Mouse (Mus musculus): ENCODE measurements around the gene Braf. TPM values are rescaled to one million over a fixed set of nuclear protein-coding genes. Genes with fewer than 3 reads are reported as not detected.

The Braf gene
- 10 to 100 TPM; 13.7 to 15.8 TPM for polyA plus RNA-seq (2017; shearing (Covaris generic))

DNA sequence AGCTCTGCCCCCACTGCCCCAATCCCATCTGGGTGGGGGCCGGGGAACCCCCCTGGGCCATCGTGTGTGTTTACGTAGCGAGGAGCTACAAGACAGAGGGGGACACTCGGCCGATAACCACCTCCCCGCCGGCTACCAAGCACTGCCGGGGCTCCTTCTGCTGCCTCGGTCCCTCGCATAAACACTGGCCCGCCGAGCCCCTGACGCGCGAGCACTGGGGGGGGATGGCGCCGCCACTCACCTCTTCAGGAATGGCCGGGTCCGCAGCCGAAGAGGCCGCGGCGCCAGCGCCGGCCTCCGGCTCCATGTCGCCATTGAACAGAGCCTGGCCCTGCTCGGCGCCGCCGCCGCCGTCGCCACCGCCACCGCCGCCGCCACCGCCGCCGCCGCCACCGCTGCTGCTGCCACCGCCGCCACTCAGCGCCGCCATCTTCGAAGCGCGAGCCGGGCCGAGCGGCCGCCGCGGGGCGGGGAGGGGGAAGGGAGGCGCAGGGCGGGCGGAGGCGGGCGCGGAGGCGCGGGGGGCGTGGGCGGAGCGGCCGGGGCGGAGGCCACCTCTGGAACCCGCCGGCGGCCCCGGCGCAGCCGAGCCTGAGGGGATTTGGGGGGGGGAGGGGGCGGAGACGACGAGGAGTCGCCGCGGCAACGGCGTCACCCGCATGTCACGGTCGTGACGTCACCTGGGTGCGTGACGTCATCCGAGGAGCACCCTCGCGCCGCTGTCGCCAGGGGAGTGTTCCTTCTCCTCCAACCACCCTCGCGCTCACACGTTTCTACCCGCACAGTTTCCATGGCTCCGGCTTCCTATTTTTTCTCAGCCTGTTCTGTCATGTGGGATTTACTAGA lies at the start of gene Braf:
TSS of gene Braf (minus strand) at position 598 of the 846 bp plus-strand sequence.

DNA sequence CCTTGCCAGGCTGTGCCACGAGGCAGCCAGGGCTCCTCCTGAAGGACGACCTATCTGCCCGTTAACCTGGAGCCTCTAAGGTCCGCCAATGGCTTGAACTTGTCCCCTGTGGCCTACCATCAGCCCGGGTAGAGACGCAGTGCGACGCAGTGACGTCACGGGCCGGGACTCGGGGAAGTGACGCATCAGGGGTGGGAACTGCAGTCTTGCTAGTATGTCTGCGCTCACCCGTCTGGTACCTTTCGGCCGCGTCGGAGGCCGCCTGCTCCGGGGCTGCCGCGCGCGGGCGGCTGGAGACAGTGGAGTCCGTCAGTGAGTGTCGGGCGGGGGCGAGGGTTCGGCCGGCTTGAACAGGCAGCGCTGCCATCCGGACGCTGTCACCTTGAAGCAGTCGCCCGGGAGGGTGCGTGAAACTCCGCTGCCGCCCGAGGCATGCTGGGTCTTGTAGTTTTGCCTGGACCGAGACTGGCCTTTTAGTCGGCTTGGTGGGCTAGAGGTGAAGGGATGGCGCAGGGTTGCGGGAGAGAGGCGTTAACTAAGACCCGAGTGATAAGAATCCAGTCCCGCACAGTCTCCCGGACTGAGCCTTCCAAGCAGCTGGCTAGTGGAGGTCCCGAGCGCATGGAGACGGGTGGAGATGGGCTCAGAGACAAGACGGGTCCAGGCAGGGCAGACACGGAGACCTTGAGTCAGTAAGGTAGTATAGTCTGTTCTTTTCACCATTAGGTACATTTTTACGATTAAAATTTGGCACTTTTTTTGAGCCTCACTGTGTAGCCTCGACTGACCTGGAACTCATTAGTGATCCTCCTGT lies 132.7 kb downstream of the Braf start, which contains the start of gene Ndufb2:
TSS of gene Ndufb2 (plus strand) at position 174 of the 814 bp plus-strand sequence.

DNA sequence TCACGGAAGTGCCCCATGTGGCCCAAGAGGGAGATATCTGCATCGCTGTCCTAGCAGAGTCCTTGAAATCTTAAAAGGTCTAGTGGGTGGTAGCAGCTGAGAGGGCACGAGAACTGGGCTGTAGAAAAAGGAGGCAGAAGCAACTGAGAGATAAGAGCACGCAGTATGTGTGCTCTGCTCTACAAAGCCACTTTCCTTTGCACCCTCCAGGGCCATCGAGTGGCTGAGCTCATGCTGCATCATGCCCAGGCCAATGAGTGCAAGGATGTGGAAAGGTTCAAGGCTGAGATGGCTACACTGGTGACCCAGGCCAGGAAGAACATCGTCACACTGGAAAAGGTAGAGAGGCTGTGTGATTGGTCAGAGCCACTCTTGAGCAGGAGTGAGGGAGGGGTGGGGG lies 139.7 kb downstream of the Braf start, which contains the start of gene Gm42420:
TSS of gene Gm42420 (plus strand) at position 237 of the 400 bp plus-strand sequence.

DNA sequence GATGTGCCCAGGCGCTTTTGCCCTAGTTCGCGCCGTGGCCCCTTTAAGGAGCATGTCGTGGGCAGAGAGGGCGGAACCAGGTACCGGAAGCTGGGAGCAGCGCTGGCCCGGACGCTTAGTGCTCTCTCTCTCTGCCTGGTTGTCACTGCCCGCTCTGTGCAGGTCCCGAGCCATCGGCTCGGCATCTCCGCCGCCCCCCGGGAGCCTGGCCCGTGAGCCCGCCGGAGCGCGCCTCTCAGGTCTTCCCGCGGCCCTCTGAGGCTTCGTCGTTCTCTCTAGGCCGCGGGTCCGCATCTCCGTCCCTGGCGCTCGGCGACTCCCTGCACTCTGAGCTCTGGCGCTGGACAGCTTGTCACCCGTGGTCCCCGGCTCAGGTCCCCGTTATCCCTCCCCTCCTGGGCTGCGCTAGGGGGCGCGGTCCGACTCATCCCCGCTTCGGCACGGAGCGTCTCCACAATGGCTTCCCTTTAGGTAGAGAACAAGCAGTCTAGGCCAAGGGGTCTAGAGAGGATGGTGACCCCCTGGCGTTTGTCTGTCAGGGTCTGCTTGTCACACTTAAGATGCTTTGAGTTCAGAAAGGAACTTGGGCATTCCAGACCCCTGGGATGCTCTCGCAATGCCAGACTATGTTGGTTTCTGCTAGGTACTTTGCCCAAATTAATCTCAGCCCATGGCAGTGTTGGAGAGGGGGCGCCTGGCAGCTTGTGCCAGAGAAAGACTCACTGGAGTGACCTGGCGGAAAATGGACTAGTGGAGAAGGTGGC lies 151.3 kb downstream of the Braf start, which contains the start of gene Adck2:
TSS of gene Adck2 (plus strand) at position 83 of the 764 bp plus-strand sequence.

DNA sequence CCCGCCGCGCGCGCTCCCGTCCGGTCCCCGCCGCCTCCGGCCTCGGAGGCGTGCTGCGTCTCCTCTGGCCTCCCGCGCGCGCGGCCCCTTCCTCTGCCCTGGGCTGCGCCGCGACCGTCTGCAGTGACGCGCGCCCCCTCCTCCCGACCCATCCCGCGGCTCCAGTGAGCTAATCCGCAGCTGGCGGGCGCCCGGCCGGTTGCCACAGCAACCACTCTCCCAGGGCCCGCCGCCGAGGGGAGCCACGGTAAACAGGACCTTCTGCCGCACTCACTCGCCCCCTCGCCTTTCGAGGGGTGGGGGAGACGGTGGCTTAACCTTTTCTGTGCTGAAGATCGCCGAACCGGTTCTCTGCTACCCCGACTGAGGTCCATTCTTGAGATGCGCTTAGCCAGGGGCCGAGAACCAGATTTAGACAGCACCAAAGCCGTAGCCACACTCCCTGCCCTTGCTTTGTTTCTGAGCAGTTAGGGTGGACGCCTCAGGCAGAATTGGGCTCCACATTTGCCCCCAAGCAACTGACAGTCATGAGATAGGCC lies 167.5 kb downstream of the Braf start, which contains the start of gene Dennd2a:
TSS of gene Dennd2a (minus strand) at position 145 of the 539 bp plus-strand sequence.

Other genes starting within 250 kb of the Braf start
- 1 to 10 TPM in 1 of 2 experiments, under 1 TPM in 1; 0.19 to 1.1 TPM for gene Dennd2a, start 167.6 kb downstream of the Braf start, polyA plus RNA-seq (2017; shearing (Covaris generic))
- gene Adck2, start 151.6 kb downstream of the Braf start, polyA plus RNA-seq (2017; shearing (Covaris generic)), result 10 to 100 TPM; 48.7 to 68.9 TPM
- gene Gm42420, start 139.7 kb downstream of the Braf start, polyA plus RNA-seq (2017; shearing (Covaris generic)), result 1 to 10 TPM; 2.8 to 7.0 TPM
- gene Ndufb2, start 132.9 kb downstream of the Braf start, polyA plus RNA-seq (2017; shearing (Covaris generic)), result 100 to 1,000 TPM; 151 to 161 TPM
- gene Mrps33, start 85.5 kb upstream of the Braf start, polyA plus RNA-seq (2017; shearing (Covaris generic)), result 100 to 1,000 TPM; 111 to 142 TPM
- not detected for gene Tmem178b, start 147.8 kb upstream of the Braf start, polyA plus RNA-seq (2017; shearing (Covaris generic))

Data from activated CD4-positive, CD25-positive, alpha-beta regulatory T cell (primary cell).